In genomic region chr8:54230638-54231037, GRCm38 (mm10) we compare ENCODE assay signal across 29 mouse cellular contexts.
"Had no signal": no experiment of that assay in that cellular context is flagged by ENCODE, and none has a peak within 500 bp of the region (broad histone marks: within the 10 kb centered on the region; RNA-seq: fewer than 3 reads in every experiment).

No protein-coding gene starts in this region.

- DNase-seq: cerebellum, adult 2 months; cerebellum, adult 8-10 months; cerebellum, adult 9-10 months; cerebellum, adult 9-11 months; cerebellum, postnatal 10 days; cerebellum, postnatal 14 days; cerebellum, postnatal 25 days; cerebellum, postnatal 36 days; embryo, embryonic 11 days; forebrain, postnatal 0 days; gastrocnemius, adult 2 months; gastrocnemius, postnatal 10 days; gastrocnemius, postnatal 14 days; gastrocnemius, postnatal 25 days; gastrocnemius, postnatal 36 days; heart, adult 11 months; heart, adult 18-20 months; heart, adult 2 months had no signal

- H3K4me2 ChIP-seq: embryonic facial prominence, embryonic 12.5 days; embryonic facial prominence, embryonic 13.5 days; embryonic facial prominence, embryonic 15.5 days; forebrain, embryonic 12.5 days; forebrain, embryonic 13.5 days; forebrain, embryonic 15.5 days had no signal

- H3K9ac ChIP-seq: embryonic facial prominence, embryonic 12.5 days; embryonic facial prominence, embryonic 13.5 days; embryonic facial prominence, embryonic 15.5 days; forebrain, embryonic 12.5 days; forebrain, embryonic 13.5 days; forebrain, embryonic 15.5 days; forebrain, postnatal 0 days had no signal

- ATAC-seq: forebrain, embryonic 13.5 days; forebrain, embryonic 14.5 days; forebrain, embryonic 15.5 days; forebrain, embryonic 16.5 days; forebrain, postnatal 0 days had no signal

- H3K4me1 ChIP-seq: embryonic facial prominence, embryonic 10.5 days; embryonic facial prominence, embryonic 12.5 days; embryonic facial prominence, embryonic 13.5 days; embryonic facial prominence, embryonic 15.5 days; forebrain, embryonic 10.5 days; forebrain, embryonic 12.5 days; forebrain, embryonic 13.5 days; forebrain, embryonic 15.5 days had no signal

- H3K27me3 ChIP-seq: embryonic facial prominence, embryonic 12.5 days; embryonic facial prominence, embryonic 13.5 days; embryonic facial prominence, embryonic 15.5 days; forebrain, embryonic 12.5 days; forebrain, embryonic 13.5 days; forebrain, embryonic 15.5 days had no signal

- H3K27ac ChIP-seq: embryonic facial prominence, embryonic 10.5 days; embryonic facial prominence, embryonic 12.5 days; embryonic facial prominence, embryonic 13.5 days; embryonic facial prominence, embryonic 15.5 days; forebrain, embryonic 10.5 days; forebrain, embryonic 12.5 days; forebrain, embryonic 13.5 days; forebrain, embryonic 15.5 days; gastrocnemius, adult 2 months; heart, adult 2 months had no signal

- H3K4me3 ChIP-seq: embryonic facial prominence, embryonic 10.5 days; embryonic facial prominence, embryonic 12.5 days; embryonic facial prominence, embryonic 13.5 days; embryonic facial prominence, embryonic 15.5 days; erythroblast, embryonic 14.5 days; forebrain, embryonic 10.5 days; forebrain, embryonic 12.5 days; forebrain, embryonic 13.5 days; forebrain, embryonic 15.5 days; gastrocnemius, adult 2 months; heart, adult 2 months had no signal

- H3K36me3 ChIP-seq: embryonic facial prominence, embryonic 10.5 days; embryonic facial prominence, embryonic 12.5 days; embryonic facial prominence, embryonic 13.5 days; embryonic facial prominence, embryonic 15.5 days; forebrain, embryonic 10.5 days; forebrain, embryonic 12.5 days; forebrain, embryonic 15.5 days had no signal

- H3K9me3 ChIP-seq: embryonic facial prominence, embryonic 10.5 days; embryonic facial prominence, embryonic 12.5 days; embryonic facial prominence, embryonic 13.5 days; embryonic facial prominence, embryonic 15.5 days; forebrain, embryonic 10.5 days; forebrain, embryonic 12.5 days; forebrain, embryonic 13.5 days; forebrain, embryonic 15.5 days had no signal
